Mouse (Mus musculus): ENCODE data around the gene Lmntd2.

GRCm38 (mm10) chr7:141169300-141169699 is 44.6 kb downstream of the Lmntd2 start:
- TF ChIP-seq CTCF (IDR thresholded peaks at IDR 0.05; ENCODE audit: low read depth, low read length) (no peak), POLR2A (IDR thresholded peaks at IDR 0.05; ENCODE audit: borderline replicate concordance, low read depth, low read length) (no peak)
